19 mouse cellular contexts compared by ENCODE assay signal in the genomic region with DNA sequence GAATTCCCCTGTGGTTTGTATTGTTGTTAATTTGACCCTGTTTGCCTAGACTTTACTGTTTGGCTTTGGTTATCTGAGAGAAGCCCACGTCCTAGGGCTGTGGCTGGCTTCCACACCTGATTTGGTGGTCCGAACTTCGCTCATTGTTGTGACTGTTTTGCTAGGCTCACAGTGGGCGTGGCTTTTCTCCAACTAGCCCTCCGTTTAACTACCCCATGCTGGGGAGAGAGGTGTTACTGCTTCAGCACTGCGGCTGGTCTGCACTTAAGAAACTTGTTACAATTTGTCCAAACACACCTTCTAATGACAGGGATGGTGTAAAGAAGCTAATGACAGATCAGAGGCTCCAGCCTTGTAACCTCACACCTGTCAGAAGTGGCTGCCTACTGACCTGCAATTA.
DNase-seq lines count a peak whose midpoint lies in the region; ATAC-seq and TF ChIP-seq lines count a peak whose summit lies in the region.
"Had no signal": no experiment of that assay in that cellular context is flagged by ENCODE, and none has a peak within 500 bp of the region (broad histone marks: within the 10 kb centered on the region; RNA-seq: fewer than 3 reads in every experiment).

No protein-coding gene starts in this region.

- in situ Hi-C loops in ES-E14 (cut with MboI; ENCODE audit: low sequenced_read_pairs in 2 of 2, unreplicated experiment in 2 of 2), result no loop called here

- ATAC-seq in forebrain, embryonic 15.5 days (replicated peaks), result no peak
- 0 out of 2 replicates have a peak, but pooled peaks have one; percentile 23 for ATAC-seq in limb, embryonic 11.5 days (ENCODE audit: insufficient number of reproducible peaks, low FRiP score, low TSS enrichment, low read depth)
- ATAC-seq: liver, postnatal 0 days had no signal

- H3K27ac ChIP-seq in forebrain, embryonic 10.5 days, result no peak overlapping the region
- no peak overlapping the region for H3K27ac ChIP-seq in forebrain, embryonic 15.5 days (replicated peaks)
- H3K27ac ChIP-seq in ES-E14 (ENCODE audit: insufficient read depth, low read depth, low read length, poor library complexity, severe bottlenecking), result no peak overlapping the region
- no peak overlapping the region for H3K27ac ChIP-seq in limb, embryonic 11.5 days (replicated peaks; ENCODE audit: low read depth, low read length)
- H3K27ac ChIP-seq: limb, embryonic 15.5 days; midbrain, embryonic 10.5 days; stomach, postnatal 0 days had no signal

- 0% methylated on average over 6 of the region's 6 CpGs for WGBS in forebrain, embryonic 10.5 days
- WGBS in forebrain, embryonic 15.5 days, result under 1% methylated on average over 6 of the region's 6 CpGs
- under 1% methylated on average over 6 of the region's 6 CpGs for WGBS in limb, embryonic 11.5 days

- no peak overlapping the region for H3K4me2 ChIP-seq in forebrain, embryonic 15.5 days (replicated peaks)
- no peak overlapping the region for H3K4me2 ChIP-seq in limb, embryonic 11.5 days (ENCODE audit: low read depth, severe bottlenecking)
- H3K4me2 ChIP-seq: limb, embryonic 15.5 days had no signal

- peaks cover 18% of the 10 kb centered on the region for H3K27me3 ChIP-seq in forebrain, embryonic 10.5 days (ENCODE audit: poor library complexity, severe bottlenecking)
- peaks cover 12% of the 10 kb centered on the region for H3K27me3 ChIP-seq in forebrain, embryonic 15.5 days
- H3K27me3 ChIP-seq in limb, embryonic 11.5 days (ENCODE audit: control insufficient read depth, insufficient read depth, low read length), result peaks cover 3% of the 10 kb centered on the region

- no peak overlapping the region for H3K9ac ChIP-seq in forebrain, embryonic 15.5 days (replicated peaks)
- H3K9ac ChIP-seq in ES-E14 (ENCODE audit: insufficient read depth, low read depth, low read length, poor library complexity, severe bottlenecking), result no peak overlapping the region
- no peak overlapping the region for H3K9ac ChIP-seq in limb, embryonic 11.5 days (ENCODE audit: low read length)
- H3K9ac ChIP-seq: limb, embryonic 15.5 days; liver, postnatal 0 days had no signal

- peak overlapping the region; percentile 17 for H3K4me3 ChIP-seq in forebrain, embryonic 10.5 days
- no peak overlapping the region for H3K4me3 ChIP-seq in forebrain, embryonic 15.5 days
- H3K4me3 ChIP-seq in ES-E14 (ENCODE audit: insufficient read depth in 1 of 2, low read depth in 1 of 2, low read length in 2 of 2, poor library complexity in 1 of 2, severe bottlenecking in 1 of 2), result peak overlapping the region in 1 of 2 experiments; percentile 35; a peak in 1 of 4 replicates
- no peak overlapping the region for H3K4me3 ChIP-seq in limb, embryonic 11.5 days (ENCODE audit: low read depth, low read length)
- H3K4me3 ChIP-seq: limb, embryonic 15.5 days; midbrain, embryonic 10.5 days had no signal

- H3K9me3 ChIP-seq in forebrain, embryonic 10.5 days, result no peaks in the 10 kb centered on the region
- H3K9me3 ChIP-seq in forebrain, embryonic 15.5 days, result no peaks in the 10 kb centered on the region
- H3K9me3 ChIP-seq in ES-E14 (ENCODE audit: control insufficient read depth, insufficient read depth, low read depth, low read length), result no peaks in the 10 kb centered on the region
- no peaks in the 10 kb centered on the region for H3K9me3 ChIP-seq in limb, embryonic 11.5 days (ENCODE audit: control insufficient read depth, low read length)
- H3K9me3 ChIP-seq: limb, embryonic 15.5 days; midbrain, embryonic 10.5 days had no signal

- no peak for DNase-seq in forebrain, embryonic 10.5 days (ENCODE audit: extremely low spot score, low spot score)
- DNase-seq in kidney, adult 9 months, result peak; percentile 1
- DNase-seq in kidney, adult 18-20 months, result no peak
- DNase-seq in ES-E14 (ENCODE audit: low read depth, low spot score), result peak; percentile 33
- DNase-seq in limb, embryonic 11.5 days (ENCODE audit: low spot score), result no peak
- no peak for DNase-seq in lung, postnatal 36 days
- DNase-seq in left cerebral cortex, adult 18-20 months (ENCODE audit: low spot score in 2 of 2), result no peak
- DNase-seq: adrenal gland, postnatal 10 days; cerebellum, adult 8-10 months; heart, postnatal 36 days; kidney, postnatal 4 days; liver, postnatal 0 days; spleen, adult 18-20 months; thymus, postnatal 4 days had no signal

- H3K4me1 ChIP-seq in forebrain, embryonic 10.5 days, result peaks cover 26% of the 10 kb centered on the region
- H3K4me1 ChIP-seq in forebrain, embryonic 15.5 days, result peaks cover 6% of the 10 kb centered on the region
- peaks cover 0 to 7% of the 10 kb centered on the region in 2 experiments; a peak in 1 of 4 replicates for H3K4me1 ChIP-seq in ES-E14 (ENCODE audit: control insufficient read depth in 2 of 2, insufficient read depth in 2 of 2, low read length in 2 of 2, poor library complexity in 1 of 2)
- H3K4me1 ChIP-seq in limb, embryonic 11.5 days (ENCODE audit: control insufficient read depth, insufficient read depth, low read length), result no peaks in the 10 kb centered on the region

- H3K36me3 ChIP-seq in forebrain, embryonic 10.5 days (replicated peaks), result no peaks in the 10 kb centered on the region
- no peaks in the 10 kb centered on the region for H3K36me3 ChIP-seq in forebrain, embryonic 15.5 days
- H3K36me3 ChIP-seq in ES-E14 (ENCODE audit: control insufficient read depth, insufficient read depth, low read length, poor library complexity, severe bottlenecking), result no peaks in the 10 kb centered on the region
- no peaks in the 10 kb centered on the region for H3K36me3 ChIP-seq in limb, embryonic 11.5 days (ENCODE audit: control insufficient read depth, insufficient read depth, low read length)
- H3K36me3 ChIP-seq: G1E; limb, embryonic 15.5 days; midbrain, embryonic 10.5 days had no signal

TF ChIP-seq in ES-E14, 5 proteins besides CTCF, POLR2A, EP300 and RAD21:
- TF ChIP-seq HCFC1 (IDR thresholded peaks at IDR 0.05; ENCODE audit: borderline replicate concordance, insufficient read depth, low read length) (no peak), CHD2 (IDR thresholded peaks at IDR 0.05; ENCODE audit: low read depth, low read length) (no peak), ZC3H11A (IDR thresholded peaks at IDR 0.05; ENCODE audit: borderline replicate concordance, low read depth, low read length) (no peak), MAFK (IDR thresholded peaks at IDR 0.05; ENCODE audit: insufficient read depth, low read depth, low read length) (no peak), ZNF384 (IDR thresholded peaks at IDR 0.05; ENCODE audit: low read depth, low read length) (no peak)

Comparison
In these comparisons a context has a peak if more than half of its experiments do, and no peak if none do; other contexts are left out.
1. DNase-seq: peak in kidney, adult 9 months (single experiment) and ES-E14 (single experiment); none in forebrain, embryonic 10.5 days (single experiment), kidney, adult 18-20 months (single experiment), limb, embryonic 11.5 days (single experiment), lung, postnatal 36 days (single experiment) and left cerebral cortex, adult 18-20 months (0 of 2).